Mouse (Mus musculus): ENCODE data around the gene Tmprss3. TPM values are rescaled to one million over a fixed set of nuclear protein-coding genes. Genes with fewer than 3 reads are reported as not detected.
A peak's percentile ranks its signal among the peaks of the same experiment; 100 is the strongest.

The Tmprss3 gene
- polyA plus RNA-seq, 1 experiment: 0.19 TPM

DNA sequence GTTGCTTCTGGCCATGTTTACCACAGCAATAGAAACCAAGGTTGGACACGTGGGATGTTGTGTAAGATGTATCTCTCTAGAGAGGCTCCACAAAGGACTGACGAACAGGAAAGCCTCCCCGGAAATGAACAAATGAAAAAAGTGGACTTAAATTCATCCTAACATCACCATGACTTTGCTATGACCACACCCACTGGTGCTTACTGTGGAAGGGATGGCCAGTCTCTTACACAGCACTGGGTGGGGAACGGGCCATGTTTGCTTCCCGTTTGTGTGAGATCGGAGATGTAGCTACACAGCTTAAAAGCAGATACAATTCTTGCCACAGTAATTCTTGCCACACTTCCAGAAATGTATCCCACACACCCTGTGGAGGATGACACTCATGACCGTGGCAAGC, 2.5 kb downstream of the Tmprss3 start:
- Histone ChIP-seq H3K27ac (ENCODE audit: insufficient read depth, low read length) (no peak overlapping the region), H3K4me1 (ENCODE audit: control insufficient read depth, insufficient read depth, insufficient read length) (peaks cover 10% of the 10 kb centered on the region; the same call in 1 of the 2 replicates), H3K27me3 (ENCODE audit: control insufficient read depth, insufficient read depth, low read length) (no peaks in the 10 kb centered on the region), H3K36me3 (ENCODE audit: control insufficient read depth, insufficient read depth, low read length) (no peaks in the 10 kb centered on the region), H3K4me3 (ENCODE audit: extremely low read depth, insufficient read depth, insufficient read length) (no peak overlapping the region)
- TF ChIP-seq CTCF (IDR thresholded peaks at IDR 0.05; ENCODE audit: extremely low read depth, insufficient read depth, insufficient read length, insufficient replicate concordance): no peak
- DNase-seq (ENCODE audit: low read depth in 1 of 2, low spot score in 2 of 2): no peak
- WGBS: 76% methylated on average over 7 of the region's 7 CpGs

- Histone ChIP-seq H3K27ac (ENCODE audit: insufficient read depth, low read length) (no peak overlapping the region), H3K27me3 (ENCODE audit: control insufficient read depth, insufficient read depth, low read length) (no peaks in the 10 kb centered on the region), H3K4me1 (ENCODE audit: control insufficient read depth, insufficient read depth, insufficient read length) (peaks cover 13% of the 10 kb centered on the region; the same call in 1 of the 2 replicates), H3K36me3 (ENCODE audit: control insufficient read depth, insufficient read depth, low read length) (no peaks in the 10 kb centered on the region), H3K4me3 (ENCODE audit: extremely low read depth, insufficient read depth, insufficient read length) (no peak overlapping the region)
- 44% methylated on average over 6 of the region's 6 CpGs for WGBS
- TF ChIP-seq POLR2A (IDR thresholded peaks at IDR 0.05; ENCODE audit: low read depth, low read length) (no peak), CTCF (IDR thresholded peaks at IDR 0.05; ENCODE audit: extremely low read depth, insufficient read depth, insufficient read length, insufficient replicate concordance) (no peak)
- no peak for DNase-seq (ENCODE audit: low read depth in 1 of 2, low spot score in 2 of 2)
Observed at GRCm38 (mm10) chr17:31195207-31195606, 3.6 kb downstream of the Tmprss3 start.

- H3K36me3 ChIP-seq (ENCODE audit: control insufficient read depth, insufficient read depth, low read length): no peaks in the 10 kb centered on the region
- no peak overlapping the region for H3K4me3 ChIP-seq (ENCODE audit: extremely low read depth, insufficient read depth, insufficient read length)
- H3K27ac ChIP-seq (ENCODE audit: insufficient read depth, low read length): no peak overlapping the region
- 89% methylated on average over 9 of the region's 9 CpGs for WGBS
- peaks cover 13% of the 10 kb centered on the region; the same call in 1 of the 2 replicates for H3K4me1 ChIP-seq (ENCODE audit: control insufficient read depth, insufficient read depth, insufficient read length)
- no peaks in the 10 kb centered on the region for H3K27me3 ChIP-seq (ENCODE audit: control insufficient read depth, insufficient read depth, low read length)
- TF ChIP-seq CTCF (IDR thresholded peaks at IDR 0.05; ENCODE audit: extremely low read depth, insufficient read depth, insufficient read length, insufficient replicate concordance) (no peak), POLR2A (IDR thresholded peaks at IDR 0.05; ENCODE audit: low read depth, low read length) (no peak)
- no peak for DNase-seq (ENCODE audit: low read depth in 1 of 2, low spot score in 2 of 2)
Observed at GRCm38 (mm10) chr17:31193360-31193759, 5.4 kb downstream of the Tmprss3 start.

DNA sequence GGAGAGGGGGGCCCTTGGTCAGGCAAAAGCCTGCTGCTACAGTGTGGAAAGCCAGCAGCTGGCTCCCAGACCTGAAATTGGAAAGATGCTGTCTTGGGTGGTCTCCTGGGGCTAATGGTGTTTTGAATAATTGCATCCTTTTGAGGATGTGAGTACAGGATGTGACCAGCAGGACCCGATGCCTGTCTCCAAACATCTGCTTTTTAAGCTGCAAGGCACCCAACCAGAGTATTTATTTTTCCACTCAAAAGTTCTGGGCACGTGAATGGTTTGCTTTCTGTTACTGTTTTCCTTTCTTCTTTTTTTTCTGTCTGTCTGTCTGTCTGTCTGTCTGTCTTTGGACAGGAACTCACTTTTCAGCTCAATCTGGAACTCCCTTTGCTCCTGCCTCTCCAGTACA, 6.1 kb downstream of the Tmprss3 start:
- TF ChIP-seq POLR2A (IDR thresholded peaks at IDR 0.05; ENCODE audit: low read depth, low read length) (no peak), CTCF (IDR thresholded peaks at IDR 0.05; ENCODE audit: extremely low read depth, insufficient read depth, insufficient read length, insufficient replicate concordance) (no peak)
- H3K27ac ChIP-seq (ENCODE audit: insufficient read depth, low read length): no peak overlapping the region

DNA sequence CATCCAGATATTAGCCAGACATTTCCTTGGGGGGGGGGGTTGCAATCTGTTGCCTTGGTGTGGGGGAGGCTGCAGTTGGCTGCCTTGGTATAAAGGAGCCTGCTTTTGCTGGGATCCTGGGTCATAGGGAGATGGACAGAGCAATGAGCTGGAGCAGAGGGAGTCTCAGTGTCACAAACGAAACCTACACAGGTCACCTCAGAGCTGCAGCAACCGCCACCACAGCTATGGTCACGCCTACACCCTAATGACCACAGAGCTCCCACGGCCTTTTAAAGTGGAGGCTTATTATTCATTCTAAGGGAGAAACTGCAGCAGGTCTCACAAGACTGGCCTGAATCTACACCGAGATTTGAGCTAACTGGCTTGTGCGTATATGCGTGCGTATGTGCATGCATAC, 7.0 kb downstream of the Tmprss3 start:
- no peak overlapping the region for H3K27ac ChIP-seq (ENCODE audit: insufficient read depth, low read length)
- 49% methylated on average over 8 of the region's 8 CpGs for WGBS
- TF ChIP-seq POLR2A (IDR thresholded peaks at IDR 0.05; ENCODE audit: low read depth, low read length) (no peak), CTCF (IDR thresholded peaks at IDR 0.05; ENCODE audit: extremely low read depth, insufficient read depth, insufficient read length, insufficient replicate concordance) (no peak)
- H3K27me3 ChIP-seq (ENCODE audit: control insufficient read depth, insufficient read depth, low read length): no peaks in the 10 kb centered on the region
- H3K36me3 ChIP-seq (ENCODE audit: control insufficient read depth, insufficient read depth, low read length): no peaks in the 10 kb centered on the region
- H3K4me3 ChIP-seq (ENCODE audit: extremely low read depth, insufficient read depth, insufficient read length): no peak overlapping the region
- peaks cover 13% of the 10 kb centered on the region; the same call in 1 of the 2 replicates for H3K4me1 ChIP-seq (ENCODE audit: control insufficient read depth, insufficient read depth, insufficient read length)
- DNase-seq (ENCODE audit: low read depth in 1 of 2, low spot score in 2 of 2): no peak

More for the DNA sequence above, 6.1 kb downstream of the Tmprss3 start:
- peaks cover 13% of the 10 kb centered on the region; the same call in 1 of the 2 replicates for H3K4me1 ChIP-seq (ENCODE audit: control insufficient read depth, insufficient read depth, insufficient read length)
- DNase-seq (ENCODE audit: low read depth in 1 of 2, low spot score in 2 of 2): peak in 1 of 2 experiments; percentile 54
- H3K4me3 ChIP-seq (ENCODE audit: extremely low read depth, insufficient read depth, insufficient read length): no peak overlapping the region
- 26% methylated on average over 2 of the region's 2 CpGs for WGBS
- no peaks in the 10 kb centered on the region for H3K36me3 ChIP-seq (ENCODE audit: control insufficient read depth, insufficient read depth, low read length)
- H3K27me3 ChIP-seq (ENCODE audit: control insufficient read depth, insufficient read depth, low read length): no peaks in the 10 kb centered on the region

DNA sequence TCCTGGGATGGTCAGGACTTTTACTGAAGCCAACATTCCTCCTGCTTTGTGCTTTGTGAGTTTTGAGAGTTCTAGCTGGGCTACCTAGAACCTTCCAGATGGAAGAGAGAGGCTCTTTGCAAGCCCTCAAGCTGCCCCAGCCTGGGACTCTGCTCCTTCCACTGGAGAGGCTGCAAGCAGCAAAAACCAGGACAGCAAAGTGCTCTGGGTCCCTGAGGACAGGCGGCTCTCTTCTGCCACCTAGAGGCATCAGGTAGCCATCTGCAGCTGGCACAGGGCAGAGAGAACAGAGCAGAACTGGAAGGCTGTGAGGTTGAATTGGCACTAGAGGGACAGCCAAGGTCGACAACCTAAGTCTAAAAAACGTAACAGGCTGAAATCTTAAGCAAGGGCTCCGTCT, 11.4 kb downstream of the Tmprss3 start:
- Histone ChIP-seq H3K27me3 (ENCODE audit: control insufficient read depth, insufficient read depth, low read length) (no peaks in the 10 kb centered on the region), H3K4me1 (ENCODE audit: control insufficient read depth, insufficient read depth, insufficient read length) (peaks cover 6% of the 10 kb centered on the region; the same call in 1 of the 2 replicates), H3K36me3 (ENCODE audit: control insufficient read depth, insufficient read depth, low read length) (no peaks in the 10 kb centered on the region), H3K4me3 (ENCODE audit: extremely low read depth, insufficient read depth, insufficient read length) (no peak overlapping the region), H3K27ac (ENCODE audit: insufficient read depth, low read length) (no peak overlapping the region)
- TF ChIP-seq POLR2A (IDR thresholded peaks at IDR 0.05; ENCODE audit: low read depth, low read length): no peak
- peak; percentile 93 for TF ChIP-seq CTCF (IDR thresholded peaks at IDR 0.05; ENCODE audit: extremely low read depth, insufficient read depth, insufficient read length, insufficient replicate concordance)
- peak in 1 of 2 experiments; percentile 72 for DNase-seq (ENCODE audit: low read depth in 1 of 2, low spot score in 2 of 2)
- 11% methylated on average over 4 of the region's 4 CpGs for WGBS

DNA sequence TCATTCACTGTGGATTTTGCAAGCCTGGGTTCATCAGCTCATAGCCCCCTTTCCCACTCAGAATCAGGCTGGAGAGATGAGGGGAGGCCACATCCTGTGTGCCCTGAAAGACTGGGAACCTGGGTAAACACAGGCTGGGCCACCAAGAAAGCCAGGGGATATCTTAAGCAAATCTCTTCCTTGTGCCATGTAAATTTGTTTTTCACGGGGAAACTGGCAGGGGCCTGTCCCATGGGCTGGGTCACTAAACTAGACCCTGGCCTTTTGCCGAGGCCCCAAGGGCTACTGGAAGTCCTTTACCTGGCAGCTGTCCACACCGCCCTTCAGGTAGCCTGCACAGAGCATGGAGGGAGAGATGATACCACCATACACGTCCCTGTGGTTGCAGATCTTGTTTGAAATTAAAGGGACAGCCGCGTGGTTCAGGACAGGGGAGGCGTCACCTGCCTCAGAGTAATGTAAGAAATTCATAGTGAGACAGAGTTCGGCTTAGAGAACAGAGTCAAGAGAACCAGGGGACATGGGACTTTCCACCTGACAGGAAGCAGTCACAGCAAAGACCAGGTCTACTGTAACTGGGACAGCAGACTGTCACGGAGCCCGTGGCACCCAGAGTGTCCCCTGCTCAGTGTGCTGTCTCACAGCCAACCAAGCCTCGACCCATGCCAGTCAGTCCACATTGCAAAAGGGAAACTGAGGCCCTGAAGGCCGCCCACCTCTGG, 14.3 kb downstream of the Tmprss3 start:
- H3K36me3 ChIP-seq (ENCODE audit: control insufficient read depth, insufficient read depth, low read length): no peaks in the 10 kb centered on the region
- no peaks in the 10 kb centered on the region for H3K27me3 ChIP-seq (ENCODE audit: control insufficient read depth, insufficient read depth, low read length)
- H3K4me3 ChIP-seq (ENCODE audit: extremely low read depth, insufficient read depth, insufficient read length): no peak overlapping the region
- TF ChIP-seq CTCF (IDR thresholded peaks at IDR 0.05; ENCODE audit: extremely low read depth, insufficient read depth, insufficient read length, insufficient replicate concordance): no peak
- no peak for TF ChIP-seq POLR2A (IDR thresholded peaks at IDR 0.05; ENCODE audit: low read depth, low read length)
- no peak overlapping the region for H3K27ac ChIP-seq (ENCODE audit: insufficient read depth, low read length)
- 75% methylated on average over 12 of the region's 12 CpGs for WGBS
- DNase-seq (ENCODE audit: low read depth in 1 of 2, low spot score in 2 of 2): no peak
- no peaks in the 10 kb centered on the region; the same call in 1 of the 2 replicates for H3K4me1 ChIP-seq (ENCODE audit: control insufficient read depth, insufficient read depth, insufficient read length)

Data from spleen, adult 2 months (tissue).